Mouse (Mus musculus) stomach, embryonic 15.5 days (tissue): ENCODE measurements around the gene Lin52. TPM values are rescaled to one million over a fixed set of nuclear protein-coding genes. Genes with fewer than 3 reads are reported as not detected.

Experiments used
- ATAC-seq: fragments of 200-750 bp; cut with Nextera tagmentation; 2 replicates; pipeline ENCODE4 v1.8.0; 2017; ENCODE audit warnings: low read depth, moderate number of reproducible peaks, moderate TSS enrichment; ENCODE audit not compliant: insufficient read depth, low FRiP score
- H3K27ac ChIP-seq: fragments of 300-500 bp; sonication (generic); 2 replicates; pipeline ENCODE4 v1.5.1; 2015; ENCODE audit warnings: mild to moderate bottlenecking, inconsistent platforms
- H3K27me3 ChIP-seq: fragments of 300-500 bp; sonication (generic); replicated peaks from 2 replicates; pipeline ENCODE4 v1.6.1; 2015; ENCODE audit warnings: inconsistent platforms
- H3K36me3 ChIP-seq: fragments of 300-500 bp; sonication (generic); 2 replicates; pipeline ENCODE4 v1.6.1; 2015; ENCODE audit warnings: inconsistent platforms
- H3K4me1 ChIP-seq: fragments of 300-500 bp; sonication (generic); 2 replicates; pipeline ENCODE4 v1.6.1; 2015; ENCODE audit warnings: inconsistent platforms
- H3K4me2 ChIP-seq: fragments of 300-500 bp; sonication (generic); 2 replicates; pipeline ENCODE4 v1.6.1; 2015; ENCODE audit warnings: mild to moderate bottlenecking, inconsistent platforms
- H3K4me3 ChIP-seq: fragments of 300-500 bp; sonication (generic); replicated peaks from 2 replicates; pipeline ENCODE4 v1.5.1; 2015; ENCODE audit warnings: inconsistent platforms
- H3K9ac ChIP-seq: fragments of 300-500 bp; sonication (generic); 2 replicates; pipeline ENCODE4 v1.6.1; 2015; ENCODE audit warnings: inconsistent platforms
- H3K9me3 ChIP-seq: fragments of 300-500 bp; sonication (generic); 2 replicates; pipeline ENCODE4 v1.6.1; 2016; ENCODE audit warnings: inconsistent platforms
- WGBS: fragments of 180-500 bp; shearing (Covaris S2); methylation state at CpG from one replicate; pipeline ENCODE4 v1.1.7; 2015; 5-methylcytosine and 5-hydroxymethylcytosine counted together
- polyA plus RNA-seq: library from polyadenylated mRNA; unstranded; fragments of >200 nt; fragmentation: Nextera tagmentation; extraction: Ambion mirVana; gene quantifications from 2 replicates; pipeline ENCODE4 v1.2.1, GENCODE M21; 2015

Gene Lin52
- 15.5 and 16.1 TPM in 2 replicates for polyA plus RNA-seq

GRCm38 (mm10) chr12:84450718-84451646, at the start of gene Lin52, which contains the start of gene Aldh6a1:
Gene Lin52 (plus strand): TSS chr12:84451422.
Gene Aldh6a1 (minus strand): TSS chr12:84451004.
- H3K36me3 ChIP-seq: no peaks in the 10 kb centered on the region
- H3K27ac ChIP-seq: peak within 1 kb of the TSS; percentile 78
- peak within 1 kb of the TSS; percentile 90 for H3K4me2 ChIP-seq
- peak; percentile 99 for ATAC-seq
- no peaks in the 10 kb centered on the region for H3K27me3 ChIP-seq
- peaks cover 11% of the 10 kb centered on the region for H3K4me1 ChIP-seq
- H3K4me3 ChIP-seq: peak within 1 kb of the TSS; percentile 71
- under 1% methylated on average over 49 of the region's 49 CpGs for WGBS
- H3K9ac ChIP-seq: peak within 1 kb of the TSS; percentile 61
- H3K9me3 ChIP-seq: no peaks in the 10 kb centered on the region

- ATAC-seq: no peak
- Histone ChIP-seq H3K36me3 (no peaks in the 10 kb centered on the region), H3K9me3 (no peaks in the 10 kb centered on the region), H3K27me3 (no peaks in the 10 kb centered on the region), H3K4me1 (0 out of 2 replicates have a peak, but pooled peaks cover 6% of the 10 kb centered on the region), H3K9ac (no peak overlapping the region), H3K4me2 (no peak overlapping the region), H3K4me3 (no peak overlapping the region), H3K27ac (no peak overlapping the region)
- 62% methylated on average over 9 of the region's 9 CpGs for WGBS
Measured at GRCm38 (mm10) chr12:84402923-84403322, 48.3 kb upstream of the Lin52 start.

GRCm38 (mm10) chr12:84404541-84404940, 46.7 kb upstream of the Lin52 start:
- 0 out of 2 replicates have a peak, but pooled peaks cover 6% of the 10 kb centered on the region for H3K4me1 ChIP-seq
- no peaks in the 10 kb centered on the region for H3K9me3 ChIP-seq
- no peak overlapping the region for H3K27ac ChIP-seq
- no peaks in the 10 kb centered on the region for H3K27me3 ChIP-seq
- H3K4me2 ChIP-seq: no peak overlapping the region
- no peak overlapping the region for H3K4me3 ChIP-seq
- 88% methylated on average over 6 of the region's 6 CpGs for WGBS
- H3K9ac ChIP-seq: no peak overlapping the region
- no peaks in the 10 kb centered on the region for H3K36me3 ChIP-seq
- no peak for ATAC-seq

GRCm38 (mm10) chr12:84407259-84407658, 44.0 kb upstream of the Lin52 start:
- no peaks in the 10 kb centered on the region for H3K27me3 ChIP-seq

GRCm38 (mm10) chr12:84407874-84408818, 43.1 kb upstream of the Lin52 start:
- Histone ChIP-seq H3K27ac (peak overlapping the region; percentile 81), H3K4me2 (peak overlapping the region; percentile 96), H3K27me3 (no peaks in the 10 kb centered on the region), H3K36me3 (no peaks in the 10 kb centered on the region), H3K9me3 (no peaks in the 10 kb centered on the region), H3K4me1 (0 out of 2 replicates have a peak, but pooled peaks cover 2% of the 10 kb centered on the region), H3K9ac (peak overlapping the region; percentile 68), H3K4me3 (peak overlapping the region; percentile 79)
- 1% methylated on average over 50 of the region's 52 CpGs for WGBS
- peak; percentile 47 for ATAC-seq

More at GRCm38 (mm10) chr12:84407259-84407658, 44.0 kb upstream of the Lin52 start:
- Histone ChIP-seq H3K36me3 (no peaks in the 10 kb centered on the region), H3K9ac (no peak overlapping the region), H3K9me3 (no peaks in the 10 kb centered on the region), H3K4me2 (no peak overlapping the region), H3K4me1 (0 out of 2 replicates have a peak, but pooled peaks cover 2% of the 10 kb centered on the region), H3K27ac (no peak overlapping the region), H3K4me3 (no peak overlapping the region)
- 57% methylated on average over 4 of the region's 4 CpGs for WGBS
- ATAC-seq: no peak

GRCm38 (mm10) chr12:84408819-84409507, 42.3 kb upstream of the Lin52 start, which contains the start of the genes Entpd5 and Bbof1:
Gene Entpd5 (minus strand): TSS chr12:84409029.
Gene Bbof1 (plus strand): TSS chr12:84409071.
- H3K27ac ChIP-seq: peak within 1 kb of the TSS; percentile 81
- no peaks in the 10 kb centered on the region for H3K27me3 ChIP-seq
- H3K9ac ChIP-seq: peak within 1 kb of the TSS; percentile 68
- 0 out of 2 replicates have a peak, but pooled peaks cover 2% of the 10 kb centered on the region for H3K4me1 ChIP-seq
- H3K9me3 ChIP-seq: no peaks in the 10 kb centered on the region
- H3K4me3 ChIP-seq: peak within 1 kb of the TSS; percentile 79
- no peaks in the 10 kb centered on the region for H3K36me3 ChIP-seq
- H3K4me2 ChIP-seq: peak within 1 kb of the TSS; percentile 96
- peak; percentile 93 for ATAC-seq
- WGBS: 2% methylated on average over 63 of the region's 63 CpGs

- Histone ChIP-seq H3K27ac (peak within 1 kb of the TSS; percentile 67; the same call in 1 of the 2 replicates), H3K4me1 (no peaks in the 10 kb centered on the region)
Measured at GRCm38 (mm10) chr12:84416834-84417604, 34.2 kb upstream of the Lin52 start, which contains the start of gene Rnf113a2. Gene Rnf113a2 (plus strand): TSS chr12:84417196.

GRCm38 (mm10) chr12:84417605-84417922, 33.7 kb upstream of the Lin52 start:
- ATAC-seq: no peak
- Histone ChIP-seq H3K36me3 (no peaks in the 10 kb centered on the region), H3K4me3 (peak overlapping the region; percentile 60), H3K27me3 (no peaks in the 10 kb centered on the region), H3K9ac (peak overlapping the region; percentile 41), H3K4me1 (no peaks in the 10 kb centered on the region), H3K9me3 (no peaks in the 10 kb centered on the region), H3K27ac (peak overlapping the region; percentile 67; the same call in 1 of the 2 replicates), H3K4me2 (peak overlapping the region; percentile 81)
- 36% methylated on average over 18 of the region's 18 CpGs for WGBS

More at GRCm38 (mm10) chr12:84416834-84417604, 34.2 kb upstream of the Lin52 start, which contains the start of gene Rnf113a2:
- ATAC-seq: peak; percentile 91
- no peaks in the 10 kb centered on the region for H3K9me3 ChIP-seq
- H3K36me3 ChIP-seq: no peaks in the 10 kb centered on the region
- H3K9ac ChIP-seq: peak within 1 kb of the TSS; percentile 41
- H3K4me3 ChIP-seq: peak within 1 kb of the TSS; percentile 60
- WGBS: 3% methylated on average over 50 of the region's 50 CpGs
- no peaks in the 10 kb centered on the region for H3K27me3 ChIP-seq
- H3K4me2 ChIP-seq: peak within 1 kb of the TSS; percentile 81

- Histone ChIP-seq H3K4me3 (no peak overlapping the region), H3K27me3 (no peaks in the 10 kb centered on the region), H3K9ac (no peak overlapping the region), H3K4me1 (no peaks in the 10 kb centered on the region), H3K27ac (no peak overlapping the region), H3K4me2 (no peak overlapping the region), H3K36me3 (no peaks in the 10 kb centered on the region), H3K9me3 (no peaks in the 10 kb centered on the region)
- 51% methylated on average over 3 of the region's 3 CpGs for WGBS
- ATAC-seq: no peak
Measured at GRCm38 (mm10) chr12:84423990-84424389, 27.2 kb upstream of the Lin52 start.

- Histone ChIP-seq H3K4me3 (no peak overlapping the region), H3K27ac (no peak overlapping the region), H3K9ac (no peak overlapping the region), H3K9me3 (no peaks in the 10 kb centered on the region), H3K4me1 (no peaks in the 10 kb centered on the region), H3K4me2 (no peak overlapping the region), H3K36me3 (no peaks in the 10 kb centered on the region; the same call in 1 of the 2 replicates), H3K27me3 (no peaks in the 10 kb centered on the region)
- ATAC-seq: no peak
- 72% methylated on average over 2 of the region's 2 CpGs for WGBS
Measured at GRCm38 (mm10) chr12:84429825-84430224, 21.4 kb upstream of the Lin52 start.
